Mouse (Mus musculus): ENCODE results near the gene Gm8068. TPM values are rescaled to one million over a fixed set of nuclear protein-coding genes. Genes with fewer than 3 reads are reported as not detected.

Gm8068 gene
- under 1 TPM in 1 of 2 experiments, not detected in 1; 0.40 TPM for polyA plus RNA-seq (2017; shearing (Covaris generic))

GRCm38 (mm10) chr14:41701785-41702184, at the start of gene Gm8068:
TSS of gene Gm8068 (minus strand) at chr14:41701885.

GRCm38 (mm10) chr14:41750514-41750913, 48.8 kb upstream of the Gm8068 start, which contains the start of gene Gm7929:
TSS of gene Gm7929 (minus strand) at chr14:41750614.

Other genes starting within 250 kb of the Gm8068 start
- gene Gm7954, start 248.4 kb downstream of the Gm8068 start, polyA plus RNA-seq (2017; shearing (Covaris generic)), result under 1 TPM in 1 of 2 experiments, not detected in 1; 0.45 TPM
- not detected for gene Gm3486, start 212.4 kb downstream of the Gm8068 start, polyA plus RNA-seq (2017; shearing (Covaris generic))
- not detected for gene Gm7970, start 146.3 kb downstream of the Gm8068 start, polyA plus RNA-seq (2017; shearing (Covaris generic))
- not detected for gene 1700049E17Rik2, start 128.7 kb downstream of the Gm8068 start, polyA plus RNA-seq (2017; shearing (Covaris generic))
- under 1 TPM in 1 of 2 experiments, not detected in 1; 0.17 TPM for gene Gm3072, start 77.3 kb downstream of the Gm8068 start, polyA plus RNA-seq (2017; shearing (Covaris generic))
- not detected for gene Gm3676, start 55.4 kb downstream of the Gm8068 start, polyA plus RNA-seq (2017; shearing (Covaris generic))
- not detected for gene Gm7929, start 48.7 kb upstream of the Gm8068 start, polyA plus RNA-seq (2017; shearing (Covaris generic))
- not detected for gene Gm47189, start 70.6 kb upstream of the Gm8068 start, polyA plus RNA-seq (2017; shearing (Covaris generic))
- gene Gm7980, start 205.4 kb upstream of the Gm8068 start, polyA plus RNA-seq (2017; shearing (Covaris generic)), result not detected
- gene 1700049E17Rik1, start 223.1 kb upstream of the Gm8068 start, polyA plus RNA-seq (2017; shearing (Covaris generic)), result not detected
- 1 to 10 TPM in 1 of 2 experiments, under 1 TPM in 1; 0.28 to 1.6 TPM for gene 1700024B05Rik, start 242.1 kb upstream of the Gm8068 start, polyA plus RNA-seq (2017; shearing (Covaris generic))

Measured in inflammation-experienced regulatory T-cells (primary cell).